Mouse (Mus musculus) myocyte (in vitro differentiated cells): ENCODE measurements around the gene Dirc2. TPM values are rescaled to one million over a fixed set of nuclear protein-coding genes. Genes with fewer than 3 reads are reported as not detected.

Experiments used
- H3K27me3 ChIP-seq: one replicate; pipeline ENCODE4 v1.6.1; 2011; ENCODE audit not compliant: control insufficient read depth, insufficient read depth, insufficient read length
- H3K36me3 ChIP-seq: one replicate; pipeline ENCODE4 v1.6.1; 2011; ENCODE audit not compliant: control insufficient read depth, insufficient read depth
- H3K4me2 ChIP-seq: one replicate; pipeline ENCODE4 v1.6.1; 2011; ENCODE audit warnings: low read depth, control low read depth
- H3K4me3 ChIP-seq: one replicate; pipeline ENCODE4 v1.5.1; 2011; ENCODE audit warnings: mild to moderate bottlenecking, control low read depth, moderate library complexity
- H3K79me2 ChIP-seq: one replicate; pipeline ENCODE4 v1.6.1; 2011; ENCODE audit not compliant: control insufficient read depth, insufficient read depth
- H3ac ChIP-seq: one replicate; pipeline ENCODE4 v1.6.1; 2011; ENCODE audit not compliant: control insufficient read depth, insufficient read length
- CEBPB ChIP-seq: IDR thresholded peaks from 2 replicates; pipeline ENCODE4 v1.6.1; 2011; ENCODE audit warnings: mild to moderate bottlenecking, moderate library complexity; ENCODE audit not compliant: poor library complexity, insufficient read depth, severe bottlenecking
- E2F4 ChIP-seq: IDR thresholded peaks from one replicate; pipeline ENCODE4 v1.6.1; 2011; ENCODE audit warnings: mild to moderate bottlenecking, control low read depth, moderate library complexity; ENCODE audit not compliant: insufficient read depth
- MAX ChIP-seq: IDR thresholded peaks from one replicate; pipeline ENCODE4 v1.6.1; 2011; ENCODE audit warnings: low read depth, mild to moderate bottlenecking, control low read depth
- MYOD1 ChIP-seq, 3 experiments: IDR thresholded peaks; one replicate each; pipeline ENCODE4 v1.6.1; 2011; ENCODE audit warnings: control low read depth in 2 of 3, low read depth in 2 of 3, mild to moderate bottlenecking in 2 of 3, moderate library complexity in 1 of 3; ENCODE audit not compliant: insufficient read length in 2 of 3, control insufficient read depth in 1 of 3
- MYOG ChIP-seq, 3 experiments: IDR thresholded peaks; one replicate each; pipeline ENCODE4 v1.6.1; 2011; ENCODE audit warnings: control low read depth in 2 of 3, low read depth in 2 of 3, mild to moderate bottlenecking in 2 of 3; ENCODE audit not compliant: insufficient read length in 2 of 3, control insufficient read depth in 1 of 3, insufficient read depth in 1 of 3
- POLR2A ChIP-seq: IDR thresholded peaks from one replicate; pipeline ENCODE4 v1.6.1; 2011; ENCODE audit warnings: low read depth, mild to moderate bottlenecking, control low read depth, moderate library complexity; ENCODE audit not compliant: insufficient read length
- POLR2AphosphoS2 ChIP-seq: IDR thresholded peaks from one replicate; pipeline ENCODE4 v1.6.1; 2011; ENCODE audit warnings: low read depth, control low read depth; ENCODE audit not compliant: insufficient read length
- REST ChIP-seq: IDR thresholded peaks from one replicate; pipeline ENCODE4 v1.6.1; 2011; ENCODE audit warnings: mild to moderate bottlenecking, control low read depth, moderate library complexity; ENCODE audit not compliant: insufficient read depth, insufficient read length
- SRF ChIP-seq: IDR thresholded peaks from one replicate; pipeline ENCODE4 v1.6.1; 2011; ENCODE audit warnings: low read depth; ENCODE audit not compliant: control insufficient read depth, insufficient read length
- TCF12 ChIP-seq: IDR thresholded peaks from one replicate; pipeline ENCODE4 v1.6.1; 2011; ENCODE audit warnings: mild to moderate bottlenecking, control low read depth; ENCODE audit not compliant: poor library complexity, insufficient read depth, severe bottlenecking
- TCF3 ChIP-seq: IDR thresholded peaks from one replicate; pipeline ENCODE4 v1.6.1; 2011; ENCODE audit warnings: low read depth, control low read depth; ENCODE audit not compliant: insufficient read length
- USF1 ChIP-seq: IDR thresholded peaks from one replicate; pipeline ENCODE4 v1.6.1; 2011; ENCODE audit warnings: low read depth, mild to moderate bottlenecking, control low read depth, moderate library complexity
- polyA plus RNA-seq: library from polyadenylated mRNA; unstranded; fragments of >200 nt; fragmentation: generic; extraction: Trizol; gene quantifications from one replicate; pipeline ENCODE4 v1.2.1, GENCODE M21; 2012; ENCODE audit warnings: missing spikeins

The Dirc2 gene
- polyA plus RNA-seq, 1 experiment: 19.3 TPM

GRCm38 (mm10) chr16:35788330-35788729, 19.2 kb upstream of the Dirc2 start:
- Histone ChIP-seq H3K4me2 (no peak overlapping the region), H3K4me3 (no peak overlapping the region)

GRCm38 (mm10) chr16:35787568-35788189, 18.5 kb upstream of the Dirc2 start:
- peaks cover 7% of the 10 kb centered on the region for H3K36me3 ChIP-seq
- no peaks in the 10 kb centered on the region for H3K27me3 ChIP-seq
- TF ChIP-seq SRF (no peak), POLR2A (no peak), REST (no peak), MYOD1 (IDR thresholded peaks at IDR 0.05; ENCODE audit: control insufficient read depth in 1 of 3, insufficient read length in 2 of 3, low read depth in 2 of 3) (no peak), TCF12 (no peak), CEBPB (no peak), MAX (no peak), USF1 (no peak), TCF3 (no peak), POLR2AphosphoS2 (no peak), MYOG (IDR thresholded peaks at IDR 0.05; ENCODE audit: control insufficient read depth in 1 of 3, insufficient read depth in 1 of 3, insufficient read length in 2 of 3, low read depth in 2 of 3) (no peak), E2F4 (no peak)
- H3ac ChIP-seq: no peak overlapping the region
- H3K4me2 ChIP-seq: no peak overlapping the region
- no peak overlapping the region for H3K4me3 ChIP-seq
- H3K79me2 ChIP-seq: no peaks in the 10 kb centered on the region

More at GRCm38 (mm10) chr16:35788330-35788729, 19.2 kb upstream of the Dirc2 start:
- peaks cover 10% of the 10 kb centered on the region for H3K36me3 ChIP-seq
- no peak for TF ChIP-seq TCF3
- no peak for TF ChIP-seq REST
- no peak for TF ChIP-seq POLR2A
- TF ChIP-seq SRF: no peak
- no peak for TF ChIP-seq MYOD1 (IDR thresholded peaks at IDR 0.05; ENCODE audit: control insufficient read depth in 1 of 3, insufficient read length in 2 of 3, low read depth in 2 of 3)
- H3K79me2 ChIP-seq: no peaks in the 10 kb centered on the region
- no peak overlapping the region for H3ac ChIP-seq
- H3K27me3 ChIP-seq: no peaks in the 10 kb centered on the region

- H3K4me2 ChIP-seq: no peak overlapping the region
- TF ChIP-seq SRF (no peak), REST (no peak), TCF12 (no peak), POLR2AphosphoS2 (no peak), POLR2A (no peak), MAX (no peak), TCF3 (no peak), MYOG (IDR thresholded peaks at IDR 0.05; ENCODE audit: control insufficient read depth in 1 of 3, insufficient read depth in 1 of 3, insufficient read length in 2 of 3, low read depth in 2 of 3) (no peak), MYOD1 (IDR thresholded peaks at IDR 0.05; ENCODE audit: control insufficient read depth in 1 of 3, insufficient read length in 2 of 3, low read depth in 2 of 3) (no peak), USF1 (no peak), E2F4 (no peak), CEBPB (no peak)
These were observed 18.0 kb upstream of the Dirc2 start for GRCm38 (mm10) chr16:35787163-35787562.

GRCm38 (mm10) chr16:35784134-35784725, 15.1 kb upstream of the Dirc2 start:
- Histone ChIP-seq H3K4me2 (no peak overlapping the region), H3K27me3 (no peaks in the 10 kb centered on the region)
- no peak for TF ChIP-seq MAX
- TF ChIP-seq POLR2AphosphoS2: no peak

More at GRCm38 (mm10) chr16:35787163-35787562, 18.0 kb upstream of the Dirc2 start:
- H3K79me2 ChIP-seq: no peaks in the 10 kb centered on the region
- H3ac ChIP-seq: no peak overlapping the region
- H3K4me3 ChIP-seq: no peak overlapping the region
- no peaks in the 10 kb centered on the region for H3K27me3 ChIP-seq
- peaks cover 7% of the 10 kb centered on the region for H3K36me3 ChIP-seq

GRCm38 (mm10) chr16:35783207-35783573, 14.0 kb upstream of the Dirc2 start:
- Histone ChIP-seq H3K27me3 (no peaks in the 10 kb centered on the region), H3K4me2 (no peak overlapping the region), H3K79me2 (no peaks in the 10 kb centered on the region), H3K4me3 (no peak overlapping the region), H3ac (no peak overlapping the region), H3K36me3 (peaks cover 7% of the 10 kb centered on the region)
- no peak for TF ChIP-seq REST
- TF ChIP-seq MYOD1 (IDR thresholded peaks at IDR 0.05; ENCODE audit: control insufficient read depth in 1 of 3, insufficient read length in 2 of 3, low read depth in 2 of 3): no peak
- TF ChIP-seq POLR2AphosphoS2: no peak
- no peak for TF ChIP-seq MYOG (IDR thresholded peaks at IDR 0.05; ENCODE audit: control insufficient read depth in 1 of 3, insufficient read depth in 1 of 3, insufficient read length in 2 of 3, low read depth in 2 of 3)
- no peak for TF ChIP-seq TCF12
- TF ChIP-seq TCF3: no peak
- no peak for TF ChIP-seq E2F4
- TF ChIP-seq MAX: no peak
- TF ChIP-seq CEBPB: no peak
- TF ChIP-seq SRF: no peak
- TF ChIP-seq USF1: no peak
- TF ChIP-seq POLR2A: no peak

More at GRCm38 (mm10) chr16:35784134-35784725, 15.1 kb upstream of the Dirc2 start:
- peaks cover 7% of the 10 kb centered on the region for H3K36me3 ChIP-seq
- H3K4me3 ChIP-seq: no peak overlapping the region
- no peaks in the 10 kb centered on the region for H3K79me2 ChIP-seq
- no peak overlapping the region for H3ac ChIP-seq
